Mouse (Mus musculus) hindbrain, embryonic 12.5 days (tissue): ENCODE measurements around the gene Gm1110. TPM values are rescaled to one million over a fixed set of nuclear protein-coding genes. Genes with fewer than 3 reads are reported as not detected.
"Not testable (repeated sequence)": the region's sequence is repeated elsewhere in the genome, so short reads cannot be mapped to it uniquely, and the experiment has no call there.

Source experiments
- ATAC-seq: fragments of 200-750 bp; cut with Nextera tagmentation; 2 replicates; pipeline ENCODE4 v1.8.0; 2017; ENCODE audit warnings: moderate TSS enrichment; ENCODE audit not compliant: low FRiP score
- H3K27ac ChIP-seq: fragments of 300-500 bp; sonication (generic); 2 replicates; pipeline ENCODE4 v1.5.1; 2016; ENCODE audit warnings: mild to moderate bottlenecking
- H3K27me3 ChIP-seq: fragments of 300-500 bp; sonication (generic); 2 replicates; pipeline ENCODE4 v1.6.1; 2016; ENCODE audit warnings: mild to moderate bottlenecking
- H3K36me3 ChIP-seq: fragments of 300-500 bp; sonication (generic); 2 replicates; pipeline ENCODE4 v1.6.1; 2016; ENCODE audit warnings: mild to moderate bottlenecking
- H3K4me1 ChIP-seq: fragments of 300-500 bp; sonication (generic); 2 replicates; pipeline ENCODE4 v1.6.1; 2016
- H3K4me2 ChIP-seq: fragments of 300-500 bp; sonication (generic); replicated peaks from 2 replicates; pipeline ENCODE4 v1.6.1; 2016; ENCODE audit warnings: mild to moderate bottlenecking
- H3K4me3 ChIP-seq: fragments of 300-500 bp; sonication (generic); 2 replicates; pipeline ENCODE4 v1.5.1; 2016; ENCODE audit warnings: mild to moderate bottlenecking
- H3K9ac ChIP-seq: fragments of 300-500 bp; sonication (generic); 2 replicates; pipeline ENCODE4 v1.6.1; 2016; ENCODE audit warnings: mild to moderate bottlenecking, moderate library complexity
- H3K9me3 ChIP-seq: fragments of 300-500 bp; sonication (generic); replicated peaks from 2 replicates; pipeline ENCODE4 v1.6.1; 2016; ENCODE audit warnings: mild to moderate bottlenecking
- WGBS: fragments of 180-500 bp; shearing (Covaris S2); methylation state at CpG from one replicate; pipeline ENCODE4 v1.1.7; 2016; 5-methylcytosine and 5-hydroxymethylcytosine counted together
- polyA plus RNA-seq: library from polyadenylated mRNA; unstranded; fragments of >200 nt; fragmentation: Nextera tagmentation; extraction: Ambion mirVana; gene quantifications from 2 replicates; pipeline ENCODE4 v1.2.1, GENCODE M21; 2016

Gene Gm1110
- 0.23 and 0.30 TPM in 2 replicates for polyA plus RNA-seq

GRCm38 (mm10) chr9:26922909-26923526, at the start of gene Gm1110:
TSS of gene Gm1110 (minus strand) at chr9:26923111.
- H3K27me3 ChIP-seq = no peaks in the 10 kb centered on the region
- no peaks in the 10 kb centered on the region for H3K36me3 ChIP-seq
- H3K9me3 ChIP-seq = no peaks in the 10 kb centered on the region
- no peaks in the 10 kb centered on the region for H3K4me1 ChIP-seq
- H3K9ac ChIP-seq = no peak within 1 kb of the TSS
- WGBS = 78% methylated on average over 13 of the region's 13 CpGs
- H3K4me3 ChIP-seq = no peak within 1 kb of the TSS
- no peak for ATAC-seq
- no peak within 1 kb of the TSS for H3K4me2 ChIP-seq
- no peak within 1 kb of the TSS for H3K27ac ChIP-seq

- Histone ChIP-seq H3K4me3 (no peak overlapping the region), H3K27ac (no peak overlapping the region), H3K9me3 (peaks cover 9% of the 10 kb centered on the region; the same call in 1 of the 2 replicates), H3K36me3 (no peaks in the 10 kb centered on the region), H3K4me1 (no peaks in the 10 kb centered on the region), H3K27me3 (no peaks in the 10 kb centered on the region), H3K9ac (no peak overlapping the region), H3K4me2 (no peak overlapping the region)
- WGBS = 74% methylated on average over 2 of the region's 2 CpGs
- ATAC-seq = no peak
These were observed 24.9 kb upstream of the Gm1110 start for GRCm38 (mm10) chr9:26947790-26948189.

GRCm38 (mm10) chr9:26924146-26924545, 1.2 kb upstream of the Gm1110 start:
- Histone ChIP-seq H3K27me3 (no peaks in the 10 kb centered on the region), H3K4me3 (no peak overlapping the region), H3K36me3 (no peaks in the 10 kb centered on the region), H3K9me3 (no peaks in the 10 kb centered on the region), H3K4me1 (no peaks in the 10 kb centered on the region), H3K9ac (no peak overlapping the region), H3K27ac (no peak overlapping the region), H3K4me2 (no peak overlapping the region)
- WGBS = 83% methylated on average over 3 of the region's 3 CpGs
- ATAC-seq = no peak

GRCm38 (mm10) chr9:26919778-26920177, 3.1 kb downstream of the Gm1110 start:
- Histone ChIP-seq H3K27ac (no peak overlapping the region), H3K4me2 (no peak overlapping the region), H3K9ac (no peak overlapping the region), H3K4me3 (no peak overlapping the region), H3K4me1 (no peaks in the 10 kb centered on the region), H3K9me3 (no peaks in the 10 kb centered on the region), H3K27me3 (no peaks in the 10 kb centered on the region), H3K36me3 (no peaks in the 10 kb centered on the region)
- no peak for ATAC-seq
- WGBS = 81% methylated on average over 2 of the region's 2 CpGs

GRCm38 (mm10) chr9:26913150-26913549, 9.8 kb downstream of the Gm1110 start:
- no peak for ATAC-seq
- Histone ChIP-seq H3K4me3 (no peak overlapping the region), H3K36me3 (no peaks in the 10 kb centered on the region), H3K4me1 (no peaks in the 10 kb centered on the region), H3K9ac (no peak overlapping the region), H3K27me3 (no peaks in the 10 kb centered on the region), H3K4me2 (no peak overlapping the region), H3K27ac (no peak overlapping the region), H3K9me3 (no peaks in the 10 kb centered on the region)
- WGBS = 84% methylated on average over 4 of the region's 4 CpGs

GRCm38 (mm10) chr9:26911251-26911650, 11.7 kb downstream of the Gm1110 start:
- Histone ChIP-seq H3K4me3 (no peak overlapping the region), H3K9me3 (no peaks in the 10 kb centered on the region), H3K36me3 (no peaks in the 10 kb centered on the region), H3K27ac (no peak overlapping the region), H3K9ac (no peak overlapping the region), H3K27me3 (no peaks in the 10 kb centered on the region), H3K4me1 (no peaks in the 10 kb centered on the region), H3K4me2 (no peak overlapping the region)
- 75% methylated on average over 1 of the region's 1 CpGs for WGBS
- ATAC-seq = no peak

GRCm38 (mm10) chr9:26869856-26870255, 53.1 kb downstream of the Gm1110 start:
- not testable (repeated sequence) for H3K27me3 ChIP-seq, H3K4me2 ChIP-seq, H3K9ac ChIP-seq, H3K27ac ChIP-seq, H3K36me3 ChIP-seq, H3K4me1 ChIP-seq, H3K9me3 ChIP-seq, H3K4me3 ChIP-seq, ATAC-seq
- WGBS = 87% methylated on average over 7 of the region's 7 CpGs

GRCm38 (mm10) chr9:26860751-26861150, 62.2 kb downstream of the Gm1110 start, which contains the start of gene Glb1l3:
TSS of gene Glb1l3 (minus strand) at chr9:26860890.
- Histone ChIP-seq H3K27ac (no peak within 1 kb of the TSS), H3K4me1 (no peaks in the 10 kb centered on the region), H3K9ac (no peak within 1 kb of the TSS), H3K27me3 (no peaks in the 10 kb centered on the region), H3K4me3 (no peak within 1 kb of the TSS), H3K36me3 (no peaks in the 10 kb centered on the region), H3K9me3 (no peaks in the 10 kb centered on the region), H3K4me2 (no peak within 1 kb of the TSS)
- WGBS = 82% methylated on average over 5 of the region's 5 CpGs
- ATAC-seq = no peak

GRCm38 (mm10) chr9:26831089-26831488, 91.8 kb downstream of the Gm1110 start:
- Histone ChIP-seq H3K4me3 (no peak overlapping the region), H3K36me3 (no peaks in the 10 kb centered on the region), H3K4me2 (no peak overlapping the region), H3K4me1 (no peaks in the 10 kb centered on the region), H3K27ac (no peak overlapping the region), H3K9me3 (no peaks in the 10 kb centered on the region), H3K9ac (no peak overlapping the region), H3K27me3 (no peaks in the 10 kb centered on the region)
- ATAC-seq = no peak
- 90% methylated on average over 3 of the region's 3 CpGs for WGBS

Other genes with a start within 250 kb of the Gm1110 start
- gene B3gat1, start 189.4 kb downstream of the Gm1110 start, polyA plus RNA-seq = 16.0 and 17.0 TPM in 2 replicates
- 2.8 and 3.3 TPM in 2 replicates for gene Glb1l2, start 116.6 kb downstream of the Gm1110 start, polyA plus RNA-seq
- not detected in 2 replicates for gene Glb1l3, start 62.2 kb downstream of the Gm1110 start, polyA plus RNA-seq
- 36.2 and 36.6 TPM in 2 replicates for gene Acad8, start 76.5 kb upstream of the Gm1110 start, polyA plus RNA-seq
- 134 and 141 TPM in 2 replicates for gene Thyn1, start 76.6 kb upstream of the Gm1110 start, polyA plus RNA-seq
- 68.6 and 68.8 TPM in 2 replicates for gene Vps26b, start 107.0 kb upstream of the Gm1110 start, polyA plus RNA-seq
- gene Ncapd3, start 107.1 kb upstream of the Gm1110 start, polyA plus RNA-seq = 27.8 TPM in 2 replicates
- 131 and 133 TPM in 2 replicates for gene Jam3, start 232.3 kb upstream of the Gm1110 start, polyA plus RNA-seq